Mouse (Mus musculus) liver, embryonic 14.5 days (tissue): ENCODE data around the gene Irx2.

Experiments used
- CTCF ChIP-seq: IDR thresholded peaks from 2 replicates; pipeline ENCODE4 v1.5.1; 2016; ENCODE audit warnings: antibody characterized with exemption, low read depth, control low read depth
- EP300 ChIP-seq: IDR thresholded peaks from 2 replicates; pipeline ENCODE4 v1.6.1; 2016; ENCODE audit warnings: antibody characterized with exemption, low read depth

DNA sequence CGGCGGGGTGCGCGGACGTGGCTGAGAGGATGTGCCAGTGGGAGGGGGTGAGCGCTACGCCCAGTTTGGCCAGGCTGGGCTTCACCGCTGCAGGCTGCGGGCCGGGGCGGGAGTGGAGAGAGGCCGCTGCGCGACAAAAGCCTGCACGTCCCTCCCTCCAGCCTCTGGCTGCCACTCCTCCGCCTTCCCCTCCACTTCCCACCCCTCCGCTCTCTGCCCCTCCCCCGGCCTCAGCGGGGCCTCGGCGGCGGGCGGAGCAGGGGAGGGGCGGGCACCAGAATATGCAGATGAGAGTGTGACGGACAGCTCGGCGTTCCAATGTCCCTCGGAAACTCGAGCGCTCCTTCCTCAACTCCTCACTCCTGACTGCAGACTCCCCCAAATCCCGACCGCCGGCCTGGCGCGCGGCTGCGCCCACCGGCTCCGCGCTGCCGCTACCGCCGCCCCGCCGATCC is at the start of gene Irx2:
- TF ChIP-seq CTCF (no peak), EP300 (no peak)
